Mouse (Mus musculus): ENCODE measurements at regions not wholly inside any gene's neighbourhood (a gene's known extent, or its start where the extent isn't known, plus 50 kb on each side); places are given as distances from the start of the nearest gene placed in this dataset.

- DNase-seq (ENCODE audit: extremely low spot score in 1 of 2, low spot score in 2 of 2), result peak in 1 of 2 experiments; percentile 34
- intact Hi-C loops (cut with DNase I), result no loop called here
Measured at GRCm38 (mm10) chr14:81622063-81622462, 1638.2 kb downstream of the Olfm4 start.

All from left cerebral cortex, postnatal 10 days (tissue).